Mouse (Mus musculus) gastrocnemius, adult 8-10 months (tissue): Measurements from ENCODE around the gene Ccdc146. TPM values are rescaled to one million over a fixed set of nuclear protein-coding genes. Genes with fewer than 3 reads are reported as not detected.
A peak's percentile ranks its signal among the peaks of the same experiment; 100 is the strongest.

Experiments
- DNase-seq, 2 experiments: peaks; one replicate each; pipeline ENCODE4 v3.0.0; 2022; ENCODE audit warnings: low spot score in 2 of 2
- total RNA-seq, 4 experiments: library from RNA; stranded (reverse); gene quantifications; 2 replicates each; pipeline ENCODE4 v1.2.4; 2022

Ccdc146 gene
- 1 to 10 TPM; 2.8 to 4.4 (median 3.1) TPM for total RNA-seq

GRCm38 (mm10) chr5:21424614-21425602 lies at the start of gene Ccdc146, which contains the start of gene Fam185a:
Ccdc146 (minus strand) TSS chr5:21424677.
Fam185a (plus strand) TSS chr5:21424958.
- peak; percentile 89 to 92 for DNase-seq

- DNase-seq = no peak
These were observed 43.6 kb upstream of the Ccdc146 start for GRCm38 (mm10) chr5:21468100-21468499.

DNA sequence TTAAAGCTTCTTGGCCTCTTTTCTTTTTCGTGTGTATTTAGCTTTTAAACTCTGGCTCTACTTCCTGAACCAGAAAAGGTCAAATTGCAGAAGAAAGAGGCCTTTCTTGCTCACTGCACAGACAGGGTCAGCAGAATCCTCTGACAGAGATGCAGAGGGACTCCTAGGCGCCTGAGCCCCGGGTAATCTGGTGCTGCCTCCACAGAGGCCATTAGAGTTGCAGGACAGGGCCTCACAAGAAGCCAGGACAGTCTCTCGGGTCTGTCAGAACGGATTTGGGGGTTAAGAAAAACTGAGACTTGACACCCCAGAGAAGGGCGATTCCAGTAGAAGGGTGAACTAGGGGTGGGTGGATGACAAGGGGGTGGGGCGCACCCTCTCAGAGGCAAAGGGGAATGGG lies 42.9 kb upstream of the Ccdc146 start:
- no peak for DNase-seq

DNA sequence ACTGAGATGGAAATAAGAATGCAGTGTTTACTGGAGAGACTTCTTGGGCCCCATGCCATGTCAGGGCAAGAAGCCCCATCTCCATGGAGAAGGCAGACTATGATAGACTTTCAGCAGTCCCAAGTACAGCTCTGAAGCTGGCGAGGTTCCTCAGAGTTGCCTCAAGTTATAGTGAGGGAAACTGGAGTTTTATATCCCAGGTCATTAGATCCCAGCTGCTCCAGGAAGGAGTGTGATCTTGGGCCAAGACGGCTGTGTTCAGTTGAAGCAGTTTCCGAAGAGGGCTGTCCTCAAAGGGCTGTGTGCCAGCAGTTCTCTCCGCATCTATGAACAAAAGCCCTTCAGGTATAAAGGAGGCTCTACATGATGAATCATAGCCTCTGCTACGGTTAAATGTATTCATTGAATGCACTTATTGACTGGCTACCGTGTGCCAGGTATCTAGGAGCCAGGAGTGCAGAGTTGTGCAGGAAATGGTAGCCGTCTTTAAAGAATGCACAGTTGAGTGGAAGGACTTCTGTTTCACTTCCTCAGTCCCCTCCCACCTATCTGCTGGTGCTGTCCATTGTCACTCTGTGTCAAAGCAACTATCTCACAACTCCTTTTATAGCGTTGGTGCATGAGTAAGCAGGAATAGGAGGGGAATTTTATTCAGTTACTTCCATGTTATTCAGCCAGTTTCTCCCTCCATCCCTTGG lies 16.5 kb upstream of the Ccdc146 start:
- DNase-seq = peak; percentile 23 to 34

DNA sequence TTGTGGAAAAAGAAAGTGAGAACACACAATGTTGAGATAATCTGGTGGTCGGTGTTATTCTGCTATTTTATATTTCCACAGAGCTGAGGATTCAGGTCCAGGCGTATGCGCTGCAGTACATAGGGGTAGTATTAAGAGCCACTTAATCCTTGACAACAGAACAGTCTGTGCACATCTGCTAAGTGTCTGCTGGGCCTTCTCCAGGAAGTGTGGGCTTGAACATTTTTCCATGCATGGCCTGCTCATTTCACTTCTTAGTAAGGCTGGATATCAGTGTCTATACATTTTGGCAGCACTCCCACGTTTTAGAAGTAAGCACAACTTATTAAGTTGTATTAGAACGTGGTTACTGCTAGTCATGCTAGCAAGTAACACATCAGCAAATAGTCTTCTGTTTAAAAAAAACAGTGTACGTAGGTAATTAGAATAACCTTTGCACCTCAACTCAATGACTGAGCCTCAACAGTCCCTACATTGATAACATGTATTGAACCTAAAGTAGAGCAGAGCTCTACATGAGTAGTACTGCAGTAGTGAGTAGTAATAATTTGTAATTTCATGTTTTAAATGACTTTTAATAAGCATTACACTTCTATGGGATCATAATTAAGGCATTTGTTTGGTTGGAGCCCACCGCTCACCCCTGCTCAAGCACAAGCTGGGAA lies 15.1 kb upstream of the Ccdc146 start:
- DNase-seq = no peak

DNA sequence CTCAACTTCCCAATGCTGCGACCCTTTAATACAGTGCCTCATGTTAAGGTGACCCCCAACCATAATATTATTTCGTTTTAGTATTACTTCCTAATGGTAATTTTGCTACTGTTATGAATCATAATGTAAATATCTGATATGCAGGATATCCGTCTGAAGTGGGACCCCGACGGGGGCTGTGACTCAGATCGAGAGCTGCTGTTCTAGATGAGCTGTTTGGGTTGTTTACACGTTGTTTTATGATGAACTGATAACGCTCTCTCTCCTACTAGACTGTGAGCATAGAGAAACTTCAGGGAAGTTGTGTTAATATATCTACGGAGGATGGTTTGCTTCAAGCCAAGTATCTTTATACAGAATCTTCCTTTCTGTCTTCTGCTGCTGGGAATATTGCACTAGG lies 14.0 kb upstream of the Ccdc146 start:
- no peak for DNase-seq

DNA sequence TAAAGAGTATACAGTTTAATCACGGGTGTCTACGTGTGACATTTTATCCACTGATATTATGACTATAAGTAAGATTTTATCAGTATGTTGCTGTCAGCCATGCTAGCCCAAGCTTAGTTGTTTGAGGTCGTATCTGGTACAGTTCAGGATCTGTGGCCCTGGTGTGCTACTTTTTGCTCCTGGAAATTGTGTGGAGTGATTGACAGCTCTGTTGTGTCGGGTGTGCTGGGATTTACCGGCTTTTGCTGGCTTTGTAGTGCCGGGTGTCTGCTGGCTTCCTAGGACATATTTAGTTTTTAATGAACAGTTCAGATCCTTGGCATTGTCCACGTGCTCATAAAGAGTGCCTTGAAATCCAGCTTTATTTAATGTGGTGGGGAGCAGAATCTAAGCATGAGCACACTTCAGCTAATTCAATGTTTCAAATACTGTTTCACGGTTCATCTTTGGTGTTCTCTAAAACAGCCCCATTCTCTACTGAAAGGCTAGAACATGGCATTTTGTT lies 12.0 kb upstream of the Ccdc146 start:
- no peak for DNase-seq

DNA sequence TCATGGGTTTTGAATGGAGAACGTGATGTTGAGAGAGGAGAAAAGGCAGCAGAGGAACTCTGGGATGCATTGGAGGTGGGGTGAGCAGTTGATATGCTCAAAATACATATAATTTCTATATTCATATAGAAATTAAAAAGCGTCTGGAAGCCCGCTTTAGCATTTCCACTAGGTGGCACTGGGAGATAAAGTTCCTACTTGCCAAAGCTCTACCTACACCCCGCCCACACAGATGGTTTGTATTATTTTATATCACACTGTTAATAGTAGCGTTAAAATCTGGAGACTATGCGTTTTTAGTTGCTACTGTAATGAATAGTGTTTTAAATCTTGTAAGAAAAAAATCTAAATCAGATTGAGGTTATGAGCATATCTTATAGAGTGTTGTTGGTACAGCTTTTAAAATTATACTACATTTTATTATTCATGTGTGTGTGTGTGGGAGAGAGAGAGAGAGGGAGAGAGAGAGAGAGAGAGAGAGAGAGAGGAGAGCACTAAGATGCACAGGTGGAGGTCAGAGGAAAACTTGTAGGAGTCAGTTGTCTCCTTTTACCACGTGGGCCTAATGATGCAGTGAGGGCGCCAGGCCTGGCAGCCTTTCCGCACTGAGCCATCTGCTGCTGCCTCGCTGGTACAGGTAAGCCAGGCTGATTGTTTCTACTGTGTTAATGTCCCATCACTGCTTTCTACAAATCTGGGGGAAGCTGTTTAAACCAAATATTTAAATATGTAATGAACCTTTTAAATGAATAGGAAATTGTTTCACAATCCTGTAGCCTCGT lies 9.9 kb upstream of the Ccdc146 start:
- no peak for DNase-seq

GRCm38 (mm10) chr5:21426666-21427065 lies 2.2 kb upstream of the Ccdc146 start:
- DNase-seq = no peak

GRCm38 (mm10) chr5:21420609-21421008 lies 3.9 kb downstream of the Ccdc146 start:
- DNase-seq = no peak

- no peak for DNase-seq
These were observed 5.9 kb downstream of the Ccdc146 start for GRCm38 (mm10) chr5:21418613-21419012.

DNA sequence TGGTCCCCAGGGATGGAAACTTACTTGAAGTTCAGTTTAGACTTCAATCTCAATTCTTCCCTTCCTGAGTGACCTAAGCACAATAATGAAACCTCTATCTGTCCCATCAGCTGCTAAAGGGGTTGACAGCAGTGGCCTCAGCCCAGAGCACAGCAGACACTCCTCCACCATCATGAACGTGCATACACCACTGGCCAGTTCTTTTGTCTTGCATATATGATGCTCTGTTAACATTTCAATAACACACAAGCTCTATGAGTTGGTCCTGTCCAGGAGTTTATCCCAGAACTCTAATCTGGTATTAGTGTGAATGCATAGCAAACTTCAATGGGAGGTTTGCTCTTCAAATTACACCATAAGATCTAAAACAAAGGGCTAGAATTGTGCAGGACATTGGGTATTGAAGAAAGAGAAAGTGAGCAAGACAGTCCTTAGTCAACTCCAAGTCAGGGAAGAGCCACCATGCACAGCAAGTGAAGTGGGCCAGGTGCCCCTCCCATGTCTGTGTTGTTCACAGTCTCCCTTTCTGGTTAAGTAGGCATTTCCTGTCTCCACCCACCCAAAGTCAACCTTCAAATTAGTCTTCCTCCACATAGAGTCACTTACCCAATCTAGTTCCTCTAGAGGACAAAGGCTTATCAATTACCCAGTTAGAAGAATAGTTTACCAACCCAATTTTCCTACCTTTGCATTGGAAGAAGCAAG lies 10.2 kb downstream of the Ccdc146 start:
- no peak for DNase-seq

DNA sequence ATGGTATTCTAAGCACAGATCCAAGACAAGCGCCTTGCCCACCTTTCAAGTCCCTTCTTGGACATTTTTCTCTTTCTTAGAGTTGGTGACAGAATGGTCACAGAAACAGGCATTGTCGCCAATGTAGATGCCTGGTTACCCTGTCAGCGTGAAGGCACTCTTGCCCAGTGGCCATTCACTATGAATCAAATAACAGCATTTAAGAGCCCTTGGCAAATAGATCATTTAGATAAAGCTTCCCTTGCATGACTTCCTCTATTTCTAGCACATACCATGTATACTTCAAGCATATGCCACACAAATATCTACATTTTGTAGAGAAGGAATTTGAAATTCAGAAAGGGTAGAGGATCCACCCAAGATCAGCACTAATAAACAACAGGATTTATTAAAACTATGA lies 11.2 kb downstream of the Ccdc146 start:
- no peak for DNase-seq

DNA sequence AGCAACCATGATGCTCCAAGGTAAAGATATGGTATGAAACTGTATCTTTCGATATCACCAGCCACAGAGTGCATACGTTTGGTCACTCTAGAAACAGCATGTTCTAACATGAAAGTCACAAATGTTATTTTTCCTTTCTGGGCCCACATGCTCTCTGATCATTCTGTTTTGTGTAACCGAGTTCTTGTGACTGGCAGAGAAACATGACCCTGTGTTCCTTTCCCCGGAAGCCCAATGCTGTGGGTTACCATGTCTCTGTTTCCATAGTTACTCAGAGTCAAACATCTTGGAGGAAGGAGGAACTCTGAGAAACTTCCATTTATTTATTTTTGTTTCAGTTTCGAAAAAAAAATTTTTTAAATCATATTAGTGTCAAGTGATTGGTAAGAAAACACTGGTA lies 12.4 kb downstream of the Ccdc146 start:
- no peak for DNase-seq

- no peak for DNase-seq
These were observed 13.2 kb downstream of the Ccdc146 start for GRCm38 (mm10) chr5:21411261-21411666.

DNA sequence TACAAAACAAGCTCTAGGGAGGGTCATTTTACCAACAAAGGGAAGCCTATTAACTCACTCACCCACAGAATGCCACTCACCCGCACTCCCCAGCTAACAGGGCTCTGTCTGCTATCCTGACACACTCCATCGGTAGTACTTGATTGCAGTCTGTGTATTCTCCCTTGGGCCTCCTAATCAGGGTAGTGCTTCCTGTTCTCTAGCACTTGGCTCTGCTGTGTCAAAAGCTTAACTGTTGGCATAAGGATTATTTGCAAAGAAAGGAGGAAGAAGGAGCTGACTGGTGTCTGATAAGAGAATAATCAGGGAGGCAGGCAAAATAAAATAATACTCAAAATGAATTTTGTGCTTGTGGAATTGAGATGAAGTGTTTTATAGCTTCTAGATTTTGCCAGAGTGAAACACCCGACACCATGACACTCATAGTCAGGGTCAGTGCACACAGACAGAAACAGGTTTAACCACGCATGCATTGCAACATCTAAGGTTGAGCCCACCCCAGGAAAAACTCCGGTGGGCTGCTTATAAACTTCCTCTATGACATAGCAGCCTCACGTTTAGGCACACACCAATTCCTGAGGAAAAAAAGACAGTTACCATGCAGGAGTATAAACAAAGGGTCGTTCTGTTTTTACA lies 29.2 kb downstream of the Ccdc146 start:
- no peak for DNase-seq

- DNase-seq = no peak
These were observed 29.9 kb downstream of the Ccdc146 start for GRCm38 (mm10) chr5:21394562-21394961.

- DNase-seq = no peak
These were observed 32.7 kb downstream of the Ccdc146 start for GRCm38 (mm10) chr5:21391616-21392384.

DNA sequence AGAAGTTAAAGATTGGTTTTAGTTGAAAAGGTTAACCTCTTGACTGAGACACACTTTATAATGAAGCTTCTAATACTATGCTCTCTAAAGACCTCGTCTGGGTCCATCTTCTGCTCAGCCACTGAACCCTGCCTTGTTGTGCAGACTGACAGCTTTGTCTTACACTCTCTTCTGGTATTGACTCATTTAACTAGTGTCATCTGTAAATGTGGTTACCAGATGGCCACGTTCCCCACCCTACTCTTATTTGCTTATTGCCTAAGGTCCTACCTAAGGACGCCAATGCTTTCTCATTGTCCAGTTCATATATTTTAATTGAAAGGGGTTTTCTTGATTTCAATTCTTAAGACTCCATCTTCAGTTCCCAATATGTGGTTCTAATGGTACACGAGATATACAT lies 35.6 kb downstream of the Ccdc146 start:
- DNase-seq = no peak
